Mouse (Mus musculus): ENCODE data around the gene Tbc1d10a.
A peak's percentile ranks its signal among the peaks of the same experiment; 100 is the strongest.

The Tbc1d10a gene

DNA sequence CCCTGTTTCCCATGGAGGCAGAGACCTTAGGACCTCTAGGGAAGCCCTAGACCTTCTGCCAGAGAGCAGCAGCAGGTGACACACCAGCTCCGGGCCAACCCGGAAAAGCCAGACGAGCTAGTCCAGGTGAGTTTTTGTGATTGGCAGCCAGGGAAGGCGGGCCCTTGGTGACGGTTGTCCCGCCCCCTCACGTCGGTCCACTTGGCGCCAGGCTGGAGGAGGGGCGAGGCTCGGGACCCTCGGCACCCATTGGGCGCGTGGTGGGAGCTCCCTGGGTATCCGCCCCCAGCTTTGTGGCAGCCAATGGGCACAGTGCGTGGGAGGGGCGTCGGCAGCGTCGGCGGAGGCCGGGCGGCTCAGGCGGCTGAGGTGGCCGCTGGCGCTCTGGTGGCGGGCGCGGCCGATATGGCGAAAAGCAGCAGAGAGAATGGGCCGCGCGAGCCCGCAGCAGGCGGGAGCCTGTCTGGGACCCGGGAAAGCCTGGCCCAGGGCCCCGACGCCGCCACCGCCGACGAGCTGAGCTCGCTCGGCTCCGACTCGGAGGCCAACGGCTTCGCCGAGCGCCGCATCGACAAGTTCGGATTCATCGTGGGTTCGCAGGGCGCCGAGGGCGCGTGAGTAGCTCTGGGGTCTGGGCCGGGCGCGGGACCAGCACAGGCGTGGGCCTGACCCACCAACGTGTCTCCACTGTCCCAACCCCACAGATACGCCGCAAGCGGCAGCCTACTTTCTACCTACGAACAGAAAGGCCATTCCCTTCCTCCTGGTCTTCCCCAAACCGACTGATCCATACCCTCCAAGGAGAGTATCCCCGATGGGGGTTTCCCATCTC lies at the start of gene Tbc1d10a:
Gene Tbc1d10a (plus strand): TSS at position 304 of the 832 bp plus-strand sequence.
- DNase-seq = peak; percentile 97

GRCm38 (mm10) chr11:4138964-4139363 lies 47.6 kb upstream of the Tbc1d10a start:
- no peak for DNase-seq

DNA sequence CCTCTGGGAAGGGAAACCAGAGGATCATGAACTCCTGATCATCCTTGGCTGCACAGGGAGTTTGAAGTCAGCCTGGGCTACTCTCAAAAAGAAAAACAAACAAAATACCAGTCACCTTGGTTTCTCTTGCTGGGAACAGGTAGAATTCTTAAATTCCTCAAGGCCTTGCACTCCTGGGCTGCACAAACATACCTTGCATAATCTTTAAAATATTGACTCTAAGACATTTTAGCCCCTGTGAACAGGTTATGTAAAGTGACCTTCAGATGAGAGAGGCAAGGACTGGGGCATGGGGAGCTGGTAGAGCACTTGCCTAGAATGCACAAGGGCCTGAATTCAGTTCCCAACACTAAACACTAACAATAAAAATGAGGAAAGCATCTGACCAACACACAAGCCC lies 45.1 kb upstream of the Tbc1d10a start:
- no peak for DNase-seq

DNA sequence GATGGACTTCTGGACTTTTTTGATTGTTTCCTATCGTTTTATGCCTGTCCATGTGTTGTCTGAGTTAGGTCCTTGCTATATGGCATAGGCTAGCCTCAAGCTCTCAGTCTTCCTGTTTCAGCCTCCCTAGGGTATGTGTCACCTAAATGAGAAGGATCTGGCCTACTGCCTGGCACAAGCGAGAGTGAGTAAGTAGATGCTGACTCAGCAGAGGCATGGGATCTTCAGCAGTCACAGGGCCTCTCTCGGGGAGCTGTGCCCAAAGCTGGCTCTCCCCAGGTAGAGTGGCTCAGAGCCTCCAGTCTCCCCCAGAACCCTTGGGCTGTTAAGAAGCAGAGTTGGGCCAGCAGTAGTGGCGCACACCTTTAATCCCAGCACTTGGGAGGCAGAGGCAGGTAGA lies 44.2 kb upstream of the Tbc1d10a start:
- DNase-seq = no peak

GRCm38 (mm10) chr11:4143281-4144062 lies 43.1 kb upstream of the Tbc1d10a start:
- DNase-seq = no peak

DNA sequence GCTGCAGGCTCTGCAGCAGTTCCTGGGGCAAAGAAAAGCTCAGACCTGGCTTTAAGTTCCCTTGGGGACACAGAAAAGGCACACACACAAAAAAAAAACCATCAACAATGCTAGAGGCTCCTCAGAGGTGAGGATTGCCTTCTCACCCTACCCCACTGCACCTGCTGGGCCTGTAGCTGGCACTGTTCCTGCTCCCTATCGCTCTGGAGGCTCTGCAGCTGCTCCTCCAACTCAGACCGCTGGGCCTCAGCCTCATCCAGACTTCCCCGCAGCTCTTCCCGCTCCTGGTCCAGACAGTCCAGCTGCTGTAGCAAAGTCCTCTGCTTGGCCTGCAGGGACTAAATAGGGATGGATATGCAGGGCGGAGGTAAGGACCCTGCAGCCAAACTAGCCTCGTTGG lies 40.2 kb upstream of the Tbc1d10a start:
- no peak for DNase-seq

GRCm38 (mm10) chr11:4147098-4147497 lies 39.5 kb upstream of the Tbc1d10a start:
- DNase-seq = no peak

DNA sequence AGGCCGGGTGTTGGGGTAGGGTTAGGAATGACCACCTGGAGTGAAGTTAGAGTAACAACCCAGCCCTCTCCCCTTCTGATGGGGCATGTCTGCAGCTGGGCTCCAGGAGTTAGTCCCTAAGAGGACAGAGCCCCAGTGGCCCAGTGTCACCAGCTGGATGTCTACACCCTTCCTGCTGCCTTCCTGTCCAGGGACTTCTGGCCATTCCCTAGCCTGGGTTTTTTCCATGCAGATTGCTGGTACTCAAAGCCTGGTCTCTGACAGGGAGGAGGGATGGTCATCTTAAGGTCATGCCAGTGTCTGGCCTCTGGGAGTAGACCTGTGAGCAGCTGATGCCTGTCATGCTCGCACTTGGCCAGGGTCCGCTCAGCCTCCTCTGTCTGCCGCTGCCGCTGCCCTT lies 38.5 kb upstream of the Tbc1d10a start:
- peak; percentile 16 for DNase-seq

DNA sequence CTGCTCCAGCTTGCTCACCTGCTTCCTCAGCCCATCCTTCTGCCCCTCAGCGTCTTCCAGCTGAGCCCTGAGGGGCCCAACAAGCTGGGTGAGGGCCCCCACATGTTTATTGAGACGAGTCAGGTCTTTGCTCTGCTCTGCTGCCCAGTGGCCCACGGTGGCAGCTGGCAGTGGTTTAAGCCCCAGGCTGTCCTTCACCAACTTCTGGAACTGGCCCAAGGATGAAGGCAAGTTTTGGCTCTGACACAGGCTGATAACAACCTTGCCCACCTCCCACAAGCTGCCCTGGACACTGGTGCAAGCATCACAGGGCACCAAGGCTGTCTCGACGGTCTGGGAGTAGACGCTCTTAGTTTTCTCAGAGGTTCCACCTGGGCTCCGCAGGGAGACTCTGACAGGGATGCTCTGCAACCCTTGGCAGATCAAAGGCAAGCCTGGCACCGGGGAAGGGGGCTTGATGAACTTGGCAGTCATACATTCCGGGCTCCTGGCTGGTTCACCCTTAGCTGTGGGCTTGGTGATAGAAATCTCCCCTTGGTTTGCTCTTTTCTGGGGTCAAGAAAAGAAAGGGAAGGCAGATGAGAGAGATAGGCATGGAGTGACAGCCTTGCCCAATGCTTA lies 37.9 kb upstream of the Tbc1d10a start:
- no peak for DNase-seq

GRCm38 (mm10) chr11:4149886-4150285 lies 36.7 kb upstream of the Tbc1d10a start:
- no peak for DNase-seq

DNA sequence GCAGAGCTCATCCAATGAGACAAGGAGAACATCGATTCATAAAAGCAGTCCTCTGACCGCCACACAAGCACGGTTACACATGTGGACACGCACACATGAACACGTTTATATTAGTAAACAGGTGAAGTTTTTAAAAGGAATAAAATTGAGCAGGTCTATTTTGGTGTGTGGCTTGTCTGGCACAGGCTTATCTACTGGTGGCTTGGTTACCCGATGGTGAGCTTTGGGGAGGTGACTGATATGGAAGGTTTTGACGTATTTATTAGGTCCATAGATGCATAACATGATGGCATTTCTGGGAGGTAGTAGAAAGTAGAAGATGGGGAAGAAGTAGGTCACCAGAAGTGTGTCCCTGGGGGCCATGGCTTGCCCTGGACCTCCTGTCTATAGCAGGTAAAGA lies 32.9 kb upstream of the Tbc1d10a start:
- no peak for DNase-seq

- DNase-seq = no peak
These were observed 30.9 kb upstream of the Tbc1d10a start for GRCm38 (mm10) chr11:4155641-4156040.

GRCm38 (mm10) chr11:4158676-4159075 lies 27.9 kb upstream of the Tbc1d10a start:
- no peak for DNase-seq

DNA sequence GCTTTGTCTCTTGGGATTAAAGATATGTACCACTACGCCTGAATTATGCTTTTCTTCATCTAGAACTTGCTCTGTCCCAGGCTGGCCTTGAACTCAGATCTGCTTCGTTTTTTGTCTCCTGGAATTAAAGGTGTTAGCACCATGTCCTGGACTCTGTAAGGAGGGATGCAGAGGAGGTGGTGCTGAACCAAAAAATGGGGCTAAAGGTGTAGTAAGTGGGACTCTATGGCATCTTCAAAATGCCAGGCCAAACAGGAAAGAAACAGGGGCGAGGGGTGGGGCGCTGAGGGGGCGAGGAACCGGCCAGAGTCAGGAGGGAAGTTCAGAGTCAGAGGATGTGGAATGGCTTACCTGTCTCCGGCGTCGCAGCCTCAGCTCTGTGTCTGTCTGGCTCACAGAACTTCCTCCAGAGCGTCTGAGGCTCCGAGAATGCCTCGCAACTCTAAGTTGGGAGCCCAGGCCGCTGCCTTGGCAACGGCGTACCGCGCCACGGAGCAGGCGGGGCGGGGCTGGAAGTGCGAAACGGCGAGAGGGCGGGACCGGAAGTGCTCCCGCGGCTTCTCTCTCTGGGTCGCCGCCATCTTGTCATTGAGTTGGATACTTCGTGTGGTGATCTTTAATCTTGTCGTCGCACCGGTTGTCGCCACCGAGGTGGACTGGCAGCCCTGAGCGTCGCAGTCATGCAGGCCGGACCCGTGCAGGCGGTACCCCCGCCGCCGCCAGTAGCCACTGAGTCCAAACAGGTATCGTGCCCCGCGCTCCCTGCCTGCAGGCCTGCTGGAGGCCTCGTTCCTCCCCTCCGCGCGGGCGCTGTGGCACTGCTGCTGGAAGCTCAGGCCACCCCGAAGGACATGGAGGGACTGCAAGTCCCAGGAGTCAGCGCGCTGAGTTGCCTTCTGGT lies 26.5 kb upstream of the Tbc1d10a start, which contains the start of the genes Ccdc157 and Sf3a1:
Gene Ccdc157 (minus strand): TSS at position 486 of the 901 bp plus-strand sequence.
Gene Sf3a1 (plus strand): TSS at position 543 of the 901 bp plus-strand sequence.
- peak; percentile 95 for DNase-seq

- no peak for DNase-seq
These were observed 25.7 kb upstream of the Tbc1d10a start for GRCm38 (mm10) chr11:4160758-4161480.

DNA sequence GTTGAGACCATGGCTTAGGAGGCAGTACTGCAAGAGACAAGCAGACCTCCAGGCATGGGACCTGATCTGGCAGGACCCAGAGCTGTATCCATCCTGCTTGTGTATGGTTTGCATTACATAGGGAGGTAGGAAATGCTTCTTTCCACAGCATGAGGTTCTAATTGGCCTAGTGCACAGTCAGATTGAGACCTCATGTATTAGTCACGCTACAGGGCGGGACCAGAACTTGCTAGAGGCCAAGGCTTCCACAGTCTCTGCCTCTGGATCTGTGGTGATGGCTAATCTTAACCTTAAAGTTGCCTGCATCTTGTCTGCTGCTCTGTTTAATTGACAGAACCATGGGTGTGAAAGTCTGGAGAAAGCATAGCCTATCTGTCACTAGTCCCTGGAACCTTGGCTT lies 21.9 kb upstream of the Tbc1d10a start:
- DNase-seq = no peak

- no peak for DNase-seq
These were observed 20.0 kb upstream of the Tbc1d10a start for GRCm38 (mm10) chr11:4166467-4167090.

GRCm38 (mm10) chr11:4174586-4174985 lies 12.0 kb upstream of the Tbc1d10a start:
- DNase-seq = no peak

DNA sequence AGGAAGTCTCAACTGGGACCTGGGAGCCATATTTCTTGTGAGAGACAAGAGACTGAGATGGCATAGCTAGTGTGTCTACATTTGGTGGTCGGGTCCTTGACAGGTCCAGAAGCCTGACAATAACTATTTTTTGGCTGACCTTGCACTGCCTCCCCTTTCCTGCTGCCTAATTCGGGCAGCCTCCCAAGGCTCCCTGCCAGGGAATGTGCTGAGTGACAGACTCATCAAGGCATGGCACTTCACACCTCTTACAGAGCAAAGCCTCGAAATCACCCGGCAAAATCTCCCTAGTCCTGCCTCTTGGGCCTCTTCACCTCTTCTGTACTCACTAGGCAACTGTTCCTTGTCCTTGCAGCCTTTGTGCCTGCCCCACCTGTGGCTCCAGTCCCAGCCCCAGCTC lies 8.9 kb upstream of the Tbc1d10a start:
- DNase-seq = no peak

DNA sequence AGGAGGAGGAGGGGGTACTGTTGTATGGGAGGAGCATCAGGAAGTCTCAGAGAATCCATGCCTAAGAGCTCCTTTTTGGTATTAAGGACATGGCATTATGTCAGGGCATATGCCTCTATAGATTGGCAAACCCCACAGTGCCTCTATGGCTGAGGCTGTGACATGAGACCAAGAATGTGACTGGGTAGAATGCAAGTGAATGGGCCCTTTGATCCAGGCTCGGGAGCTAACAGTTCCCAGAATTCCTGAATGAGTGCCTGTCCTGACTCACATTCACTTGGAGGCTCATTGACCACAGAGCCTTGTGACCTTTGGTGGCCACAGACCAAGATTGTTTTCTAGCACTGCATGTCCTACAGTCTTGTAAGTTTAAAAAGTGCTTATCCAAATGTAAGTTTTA lies 4.5 kb upstream of the Tbc1d10a start:
- DNase-seq = no peak

GRCm38 (mm10) chr11:4183511-4183910 lies 3.1 kb upstream of the Tbc1d10a start:
- DNase-seq = no peak

All from lung, postnatal 14 days (tissue).